In the genomic region with DNA sequence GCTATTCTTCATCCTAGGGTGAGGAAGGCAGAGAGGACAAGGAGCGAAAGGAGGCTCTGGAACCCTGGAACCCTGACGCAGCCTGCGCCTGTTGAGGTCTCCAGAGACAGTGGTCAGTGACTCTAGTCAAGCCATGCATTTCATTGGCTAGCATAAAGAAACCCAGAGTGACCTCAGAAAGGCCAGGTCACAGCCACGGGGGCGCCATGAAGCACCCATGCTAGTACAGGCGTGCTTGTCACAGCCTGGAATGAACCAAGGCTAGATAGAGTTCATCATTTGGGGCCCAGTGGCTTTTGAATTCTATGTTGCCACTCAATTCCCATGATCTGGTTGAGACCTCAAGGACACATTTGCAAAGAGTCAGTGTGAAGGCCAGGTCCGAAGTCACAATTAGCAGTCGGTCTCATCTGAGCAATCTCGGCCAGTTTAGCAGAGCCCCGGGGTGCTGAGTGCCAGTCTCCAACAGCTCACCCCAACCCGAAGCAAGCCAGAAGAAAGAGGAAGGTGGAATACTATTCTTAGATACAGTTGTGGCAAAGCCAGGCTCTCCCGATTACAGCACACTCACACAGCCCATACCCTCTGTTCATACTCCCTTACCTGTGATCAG, we compare ENCODE assay signal across 8 mouse cellular contexts. TPM values are rescaled to one million over a fixed set of nuclear protein-coding genes. Genes with fewer than 3 reads are reported as not detected.
DNase-seq lines count a peak whose midpoint lies in the region; ATAC-seq and TF ChIP-seq lines count a peak whose summit lies in the region.

No protein-coding gene starts in this region.

- no peaks in the 10 kb centered on the region for H3K9me3 ChIP-seq in kidney, embryonic 16.5 days (ENCODE audit: low read length)
- no peaks in the 10 kb centered on the region for H3K9me3 ChIP-seq in heart, embryonic 16.5 days (replicated peaks; ENCODE audit: control insufficient read depth, low read length)
- no peaks in the 10 kb centered on the region for H3K9me3 ChIP-seq in liver, embryonic 16.5 days (replicated peaks; ENCODE audit: control insufficient read depth, low read length)

- no peak for DNase-seq in kidney, postnatal 4 days
- no peak for DNase-seq in right cerebral cortex, postnatal 25 days
- DNase-seq in urinary bladder, postnatal 36 days (ENCODE audit: low spot score in 2 of 2): no peak

- 69% methylated on average over 12 of the region's 12 CpGs for WGBS in kidney, embryonic 16.5 days
- WGBS in heart, embryonic 16.5 days: 53% methylated on average over 12 of the region's 12 CpGs
- WGBS in liver, embryonic 16.5 days (ENCODE audit: insufficient replicate concordance): 29% methylated on average over 12 of the region's 12 CpGs

- peak overlapping the region; percentile 54 for H3K4me2 ChIP-seq in kidney, embryonic 16.5 days (replicated peaks; ENCODE audit: low read depth, low read length)
- H3K4me2 ChIP-seq in heart, embryonic 16.5 days (ENCODE audit: low read depth, low read length): peak overlapping the region; percentile 49
- H3K4me2 ChIP-seq in liver, embryonic 16.5 days (ENCODE audit: low read depth, low read length): peak overlapping the region; percentile 29

- H3K4me3 ChIP-seq in kidney, embryonic 16.5 days (ENCODE audit: low read length): peak overlapping the region; percentile 44
- peak overlapping the region; percentile 71 for H3K4me3 ChIP-seq in bone marrow macrophage, adult 2 months (ENCODE audit: insufficient read depth, low read length)
- peak overlapping the region; percentile 45 for H3K4me3 ChIP-seq in heart, embryonic 16.5 days (ENCODE audit: low read length)
- peak overlapping the region; percentile 47 for H3K4me3 ChIP-seq in liver, embryonic 16.5 days (ENCODE audit: low read depth, low read length)

- TF ChIP-seq POLR2A in bone marrow macrophage, adult 2 months (IDR thresholded peaks at IDR 0.05; ENCODE audit: borderline replicate concordance, low read depth, low read length): peak; percentile 41; the same call in 1 of the 2 replicates

- TF ChIP-seq CTCF in bone marrow macrophage, adult 2 months (IDR thresholded peaks at IDR 0.05; ENCODE audit: low read depth, low read length): no peak

- no peaks in the 10 kb centered on the region for H3K36me3 ChIP-seq in kidney, embryonic 16.5 days (ENCODE audit: insufficient read depth, low read length)
- no peaks in the 10 kb centered on the region for H3K36me3 ChIP-seq in heart, embryonic 16.5 days (ENCODE audit: control insufficient read depth, insufficient read depth)
- H3K36me3 ChIP-seq in liver, embryonic 16.5 days (ENCODE audit: control insufficient read depth, insufficient read depth): no peaks in the 10 kb centered on the region

- ATAC-seq in kidney, embryonic 16.5 days (ENCODE audit: low FRiP score, low TSS enrichment): no peak
- no peak for ATAC-seq in heart, embryonic 16.5 days (replicated peaks; ENCODE audit: extremely low read depth, insufficient read depth, low FRiP score)
- ATAC-seq in liver, embryonic 16.5 days (ENCODE audit: low read depth): no peak
- no peak for ATAC-seq in activated CD4-positive, CD25-positive, alpha-beta regulatory T cell, adult 4 months

- H3K27ac ChIP-seq in kidney, embryonic 16.5 days (ENCODE audit: low read length): peak overlapping the region; percentile 98
- H3K27ac ChIP-seq in bone marrow macrophage, adult 2 months (ENCODE audit: insufficient read depth, low read depth, low read length): peak overlapping the region; percentile 96
- peak overlapping the region; percentile 89 for H3K27ac ChIP-seq in heart, embryonic 16.5 days (ENCODE audit: low read length)
- H3K27ac ChIP-seq in liver, embryonic 16.5 days (ENCODE audit: low read length): peak overlapping the region; percentile 61

- peaks cover 46% of the 10 kb centered on the region for H3K4me1 ChIP-seq in kidney, embryonic 16.5 days (ENCODE audit: insufficient read depth, low read length)
- peaks cover 46% of the 10 kb centered on the region for H3K4me1 ChIP-seq in bone marrow macrophage, adult 2 months (ENCODE audit: control insufficient read depth, insufficient read depth, low read length)
- peaks cover 16% of the 10 kb centered on the region for H3K4me1 ChIP-seq in heart, embryonic 16.5 days (ENCODE audit: control insufficient read depth, insufficient read depth, low read length)
- H3K4me1 ChIP-seq in liver, embryonic 16.5 days (ENCODE audit: control insufficient read depth, low read depth, low read length): no peaks in the 10 kb centered on the region

- no peaks in the 10 kb centered on the region for H3K27me3 ChIP-seq in kidney, embryonic 16.5 days (ENCODE audit: insufficient read depth, low read length)
- H3K27me3 ChIP-seq in heart, embryonic 16.5 days (ENCODE audit: control insufficient read depth, insufficient read depth, low read length): no peaks in the 10 kb centered on the region
- no peaks in the 10 kb centered on the region for H3K27me3 ChIP-seq in liver, embryonic 16.5 days (ENCODE audit: control insufficient read depth, insufficient read depth, low read depth, low read length)

- peak overlapping the region; percentile 37 for H3K9ac ChIP-seq in kidney, embryonic 16.5 days (replicated peaks; ENCODE audit: low read length)
- H3K9ac ChIP-seq in heart, embryonic 16.5 days (ENCODE audit: low read length): peak overlapping the region; percentile 66
- H3K9ac ChIP-seq in liver, embryonic 16.5 days (ENCODE audit: low read depth, low read length): peak overlapping the region; percentile 27; the same call in 1 of the 2 replicates

RNA-seq across cellular contexts. Expression of a gene that starts 11.3 kb away (rescaled TPM):
- 25.2 and 27.6 TPM in 2 replicates for polyA plus RNA-seq in kidney, embryonic 16.5 days (2015; fragmentation: Nextera tagmentation; extraction: Ambion mirVana)
- polyA plus RNA-seq in bone marrow macrophage, adult 2 months (2012; ENCODE audit: insufficient read depth, insufficient read length, missing spikeins): 18.2 and 23.0 TPM in 2 replicates
- polyA plus RNA-seq in heart, embryonic 16.5 days (2015; fragmentation: Nextera tagmentation; extraction: Ambion mirVana): 8.3 and 10.0 TPM in 2 replicates
- 2.6 and 3.2 TPM in 2 replicates for polyA plus RNA-seq in liver, embryonic 16.5 days (2015; fragmentation: Nextera tagmentation; extraction: Ambion mirVana)
- polyA plus RNA-seq in activated CD4-positive, CD25-positive, alpha-beta regulatory T cell, adult 4 months (2017; shearing (Covaris generic)): 1 to 10 TPM; 2.1 to 2.5 TPM

RNA-seq across cellular contexts. Expression of a gene that starts 29.2 kb away (rescaled TPM):
- 2.8 and 3.0 TPM in 2 replicates for polyA plus RNA-seq in kidney, embryonic 16.5 days (2015; fragmentation: Nextera tagmentation; extraction: Ambion mirVana)
- 3.4 and 5.6 TPM in 2 replicates for polyA plus RNA-seq in bone marrow macrophage, adult 2 months (2012; ENCODE audit: insufficient read depth, insufficient read length, missing spikeins)
- polyA plus RNA-seq in heart, embryonic 16.5 days (2015; fragmentation: Nextera tagmentation; extraction: Ambion mirVana): 4.7 and 7.3 TPM in 2 replicates
- polyA plus RNA-seq in liver, embryonic 16.5 days (2015; fragmentation: Nextera tagmentation; extraction: Ambion mirVana): 0.20 and 0.45 TPM in 2 replicates
- 1 to 10 TPM; 1.5 to 1.9 TPM for polyA plus RNA-seq in activated CD4-positive, CD25-positive, alpha-beta regulatory T cell, adult 4 months (2017; shearing (Covaris generic))

RNA-seq across cellular contexts. Expression of a gene that starts 48.9 kb away (rescaled TPM):
- polyA plus RNA-seq in kidney, embryonic 16.5 days (2015; fragmentation: Nextera tagmentation; extraction: Ambion mirVana): 16.9 and 18.4 TPM in 2 replicates
- polyA plus RNA-seq in bone marrow macrophage, adult 2 months (2012; ENCODE audit: insufficient read depth, insufficient read length, missing spikeins): 0.98 and 1.1 TPM in 2 replicates
- polyA plus RNA-seq in heart, embryonic 16.5 days (2015; fragmentation: Nextera tagmentation; extraction: Ambion mirVana): 16.3 and 17.2 TPM in 2 replicates
- polyA plus RNA-seq in liver, embryonic 16.5 days (2015; fragmentation: Nextera tagmentation; extraction: Ambion mirVana): 1.7 and 2.9 TPM in 2 replicates
- polyA plus RNA-seq in activated CD4-positive, CD25-positive, alpha-beta regulatory T cell, adult 4 months (2017; shearing (Covaris generic)): not detected
